Mouse (Mus musculus): ENCODE data around the gene Ccm2l.
A peak's percentile ranks its signal among the peaks of the same experiment; 100 is the strongest.

Ccm2l gene

DNA sequence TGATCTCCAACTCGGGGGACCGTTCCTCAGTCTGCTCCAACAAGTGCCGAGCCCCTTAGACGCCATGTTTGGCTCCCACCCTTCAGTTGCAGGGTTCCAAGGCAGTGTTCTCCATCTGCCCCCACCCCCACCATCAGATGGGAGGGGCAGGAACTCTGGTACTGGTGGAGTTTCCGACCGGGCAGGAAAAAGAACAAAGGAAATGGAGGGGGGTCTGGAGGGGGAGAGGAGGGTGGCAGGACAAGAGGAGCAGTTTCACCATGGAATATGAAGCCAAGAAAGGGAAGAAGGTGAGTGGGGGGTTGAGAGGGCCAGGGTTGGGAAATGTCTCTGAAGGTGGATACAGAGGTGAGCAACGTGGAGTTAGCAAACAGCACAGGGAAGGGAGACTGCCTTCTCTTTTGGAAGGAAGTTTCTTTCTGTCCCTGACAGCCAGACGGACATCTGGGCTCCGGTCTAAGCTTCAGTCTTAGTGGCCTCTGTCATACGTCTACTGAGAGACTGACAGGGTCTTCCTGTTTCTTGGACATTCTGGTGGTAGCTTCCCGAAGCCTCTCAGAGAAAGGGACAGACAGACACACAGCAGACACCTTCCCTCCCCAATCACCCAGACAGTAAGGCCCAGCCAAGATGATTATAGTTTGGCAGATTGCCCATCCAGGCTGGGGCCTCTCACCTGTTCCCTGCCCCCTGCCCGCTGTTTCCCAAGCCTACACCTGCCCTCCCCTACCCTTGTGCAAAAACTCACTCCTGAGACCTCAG, at the start of gene Ccm2l:
TSS of gene Ccm2l (plus strand) at position 209 of the 762 bp plus-strand sequence.
- DNase-seq (ENCODE audit: low spot score), result no peak

DNA sequence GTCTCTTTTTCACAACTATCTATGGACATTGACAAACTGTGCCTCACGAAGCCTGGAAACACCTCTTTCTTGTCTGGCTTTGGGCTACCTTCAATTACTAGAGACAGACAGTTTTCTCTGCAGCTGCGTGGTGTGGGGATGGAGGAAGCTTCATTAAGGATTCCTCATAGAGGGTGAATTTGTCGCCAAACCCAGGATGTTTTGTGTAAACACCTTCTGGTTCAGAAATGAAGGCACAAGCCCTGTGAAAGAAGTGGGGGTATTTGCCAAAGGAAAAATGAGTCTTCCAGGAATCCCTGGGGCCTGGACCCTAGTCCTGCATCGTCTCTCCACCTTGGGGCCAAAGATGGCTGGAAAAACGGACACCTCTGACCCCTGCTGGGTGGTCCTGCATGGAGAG, 49.0 kb upstream of the Ccm2l start:
- DNase-seq (ENCODE audit: low spot score), result no peak

DNA sequence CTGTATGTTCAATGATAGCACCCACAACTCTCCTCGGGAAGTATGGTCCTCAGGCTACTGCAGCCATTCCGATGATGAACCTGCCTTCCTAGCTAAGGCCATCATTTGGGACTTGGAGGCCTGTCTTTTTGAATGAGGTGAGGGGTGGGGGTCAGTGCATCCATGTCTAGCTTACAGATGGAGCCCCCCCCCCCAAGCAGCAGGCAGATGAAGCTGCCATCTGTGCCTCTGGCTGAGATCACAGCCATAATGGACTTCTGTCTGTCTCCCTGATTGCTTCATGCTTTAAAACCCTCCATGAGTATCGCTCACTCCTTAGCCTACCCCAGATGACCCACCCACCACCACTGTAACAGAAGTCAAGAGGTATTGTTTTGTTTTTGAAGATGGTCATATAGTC, 46.4 kb upstream of the Ccm2l start:
- no peak for DNase-seq (ENCODE audit: low spot score)

DNA sequence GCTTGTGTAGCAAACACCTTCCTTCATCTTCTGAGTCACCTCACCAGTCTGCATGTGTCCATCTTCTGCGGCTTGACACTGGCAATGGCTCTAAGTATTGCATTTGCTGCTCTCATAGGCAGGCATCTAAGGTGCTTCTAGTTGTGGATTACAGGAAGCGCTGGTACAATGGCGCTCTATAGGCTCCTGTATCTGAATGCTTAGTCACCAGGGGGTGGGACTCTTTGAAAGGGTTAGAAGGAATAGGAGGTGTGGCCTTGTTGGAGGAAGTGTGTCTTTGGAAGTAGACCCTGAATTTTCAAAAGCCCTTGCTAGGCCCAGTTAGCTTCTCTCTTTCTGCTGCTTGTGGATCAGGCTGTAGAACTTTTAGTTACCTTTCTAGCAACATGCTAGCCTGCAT, 44.6 kb upstream of the Ccm2l start:
- DNase-seq (ENCODE audit: low spot score), result no peak

- no peak for DNase-seq (ENCODE audit: low spot score)
Observed at GRCm38 (mm10) chr2:153022855-153023254, 42.9 kb upstream of the Ccm2l start.

DNA sequence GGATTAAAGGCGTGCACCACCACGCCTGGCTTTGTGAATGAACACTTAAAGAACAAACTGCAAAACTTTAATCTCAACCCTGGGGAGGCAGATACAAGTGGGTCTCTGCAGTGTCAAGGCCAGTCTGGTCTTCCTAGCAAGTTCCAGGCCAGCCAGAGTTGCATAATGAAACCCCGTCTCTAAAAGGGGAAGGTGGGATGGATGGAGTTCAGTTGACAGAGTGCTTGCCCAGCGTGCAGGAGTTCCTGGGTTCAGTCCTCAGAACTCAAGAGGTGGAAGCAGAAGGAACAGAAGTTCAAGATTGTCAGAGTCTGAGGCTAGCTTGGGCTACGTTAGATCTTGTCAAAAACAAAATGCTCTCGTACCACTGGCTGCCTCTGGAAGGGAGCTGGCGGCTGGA, 39.7 kb upstream of the Ccm2l start:
- DNase-seq (ENCODE audit: low spot score), result no peak

DNA sequence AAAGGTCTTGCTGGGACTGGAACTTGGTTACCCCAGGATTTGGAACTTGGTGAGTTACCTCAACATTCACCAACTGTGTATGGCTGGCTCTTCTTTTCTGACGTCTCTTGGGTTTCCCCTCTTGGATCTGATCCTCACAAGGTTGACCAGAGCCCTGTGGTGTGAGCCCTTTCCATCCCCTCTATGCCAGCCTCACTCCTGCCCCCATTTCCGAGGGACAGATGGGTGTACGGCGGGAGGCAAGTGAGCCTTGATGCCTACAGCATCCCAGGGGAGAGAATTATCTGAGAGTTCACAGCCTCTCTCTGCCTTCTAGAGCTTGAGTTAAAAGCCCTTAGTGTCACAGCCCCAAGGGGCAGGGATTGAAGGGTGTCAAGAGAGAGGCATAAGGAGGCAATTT, 38.3 kb upstream of the Ccm2l start:
- no peak for DNase-seq (ENCODE audit: low spot score)

- DNase-seq (ENCODE audit: low spot score), result no peak
Observed at GRCm38 (mm10) chr2:153030422-153030821, 35.3 kb upstream of the Ccm2l start.

DNA sequence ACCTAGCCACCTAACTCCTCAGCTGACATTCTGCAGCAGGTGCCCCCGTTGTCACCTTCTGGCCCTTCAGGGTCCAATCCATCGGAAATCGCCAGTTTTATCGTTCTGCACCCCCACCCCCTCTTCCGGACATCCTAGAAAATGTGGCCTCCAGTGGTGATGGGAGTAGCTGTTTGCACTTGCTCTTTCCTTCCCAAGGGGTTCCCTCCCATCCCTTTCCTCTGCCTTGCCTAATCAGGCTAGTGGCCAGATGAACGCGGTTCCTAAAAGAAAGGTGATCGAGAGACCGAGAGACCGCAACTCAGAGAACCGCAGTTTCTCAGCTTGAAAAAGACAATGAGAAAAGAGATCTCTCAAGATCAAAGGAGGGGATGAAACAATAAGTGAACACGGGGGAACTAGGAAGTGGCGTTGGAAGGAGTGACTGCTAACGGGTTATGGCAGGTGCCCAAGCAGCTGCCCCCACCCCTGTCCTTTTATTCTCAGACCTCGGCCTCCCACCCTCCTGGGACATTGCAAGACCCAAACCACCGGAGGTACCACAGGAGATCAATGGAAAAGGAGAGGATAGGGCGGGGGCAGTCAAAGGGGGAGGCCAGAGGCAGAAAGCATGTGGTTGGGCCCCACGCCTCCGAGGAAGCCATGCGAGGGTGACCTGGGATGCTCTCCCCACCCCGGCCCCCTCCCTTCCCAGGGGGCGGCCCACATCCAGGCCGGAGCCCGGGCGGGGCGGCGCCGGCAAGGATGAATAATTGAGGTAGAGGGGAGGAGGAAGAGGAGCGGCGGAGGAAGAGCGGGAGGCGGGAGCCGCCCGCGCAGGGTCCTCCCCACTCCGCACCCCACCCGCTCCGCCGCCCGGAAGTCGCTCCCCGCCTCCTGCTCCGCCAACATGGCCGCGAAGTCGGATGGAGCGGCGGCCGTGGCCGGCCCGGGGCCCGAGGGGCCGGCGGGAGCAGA, 34.4 kb upstream of the Ccm2l start, which contains the start of gene Xkr7:
TSS of gene Xkr7 (plus strand) at position 727 of the 957 bp plus-strand sequence.
- DNase-seq (ENCODE audit: low spot score), result no peak

- DNase-seq (ENCODE audit: low spot score), result peak; percentile 40
Observed at GRCm38 (mm10) chr2:153032083-153032842, 33.5 kb upstream of the Ccm2l start.

GRCm38 (mm10) chr2:153032973-153033372, 32.8 kb upstream of the Ccm2l start:
- no peak for DNase-seq (ENCODE audit: low spot score)

- no peak for DNase-seq (ENCODE audit: low spot score)
Observed at GRCm38 (mm10) chr2:153033545-153034230, 32.1 kb upstream of the Ccm2l start.

- no peak for DNase-seq (ENCODE audit: low spot score)
Observed at GRCm38 (mm10) chr2:153036690-153037089, 29.1 kb upstream of the Ccm2l start.

- DNase-seq (ENCODE audit: low spot score), result no peak
Observed at GRCm38 (mm10) chr2:153043886-153044285, 21.9 kb upstream of the Ccm2l start.

DNA sequence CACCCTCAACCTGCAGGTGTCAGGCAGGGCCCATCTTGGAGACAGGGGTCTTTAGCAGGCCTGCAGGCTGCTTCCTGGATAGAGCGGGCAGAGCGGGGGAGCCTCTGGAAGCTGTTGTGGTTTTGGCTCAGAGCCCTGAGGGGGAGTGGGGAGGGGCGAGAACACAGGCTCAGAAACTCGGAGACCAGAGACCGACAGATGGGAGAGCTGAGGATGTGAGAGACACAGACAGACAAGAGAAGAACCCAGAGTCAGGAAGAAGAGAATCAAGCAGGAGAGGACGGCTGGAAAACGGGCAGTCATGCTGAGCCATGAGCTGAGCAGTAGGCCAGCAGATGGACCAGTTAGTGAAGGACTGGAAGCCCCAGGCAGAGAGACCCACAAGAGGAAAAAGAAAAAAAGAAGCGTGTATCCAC, 19.9 kb upstream of the Ccm2l start:
- no peak for DNase-seq (ENCODE audit: low spot score)

DNA sequence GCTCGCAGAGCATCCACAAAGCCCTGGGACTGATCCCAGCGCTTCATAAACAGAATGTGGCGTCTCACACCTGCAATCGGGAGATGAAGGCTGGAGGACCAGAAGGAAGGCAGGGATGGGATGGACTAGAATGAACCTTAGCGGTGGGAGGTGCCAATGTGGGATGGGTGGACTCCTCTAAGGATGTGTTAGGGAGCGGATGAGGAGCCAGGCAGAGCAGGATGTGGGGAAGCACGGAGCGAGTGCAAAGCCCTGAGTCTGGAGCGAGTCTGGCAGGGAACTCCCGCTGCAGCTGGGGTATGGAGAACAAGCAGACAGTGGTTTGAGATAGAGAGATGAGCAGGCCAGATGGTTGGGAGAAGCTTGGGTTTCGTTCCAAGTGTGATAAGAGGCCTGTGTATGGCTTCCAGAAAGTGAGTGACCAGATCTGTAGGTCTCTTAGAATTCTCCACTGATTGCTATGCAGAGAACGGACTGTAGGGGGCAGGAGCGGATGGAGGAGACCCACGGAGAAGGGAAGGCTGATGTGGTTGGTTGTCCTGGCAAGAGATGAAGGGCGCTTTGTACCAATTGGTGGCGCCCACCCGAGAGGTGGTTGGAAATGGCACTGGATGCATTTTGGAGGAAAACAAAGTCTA, 17.8 kb upstream of the Ccm2l start:
- DNase-seq (ENCODE audit: low spot score), result no peak

- no peak for DNase-seq (ENCODE audit: low spot score)
Observed at GRCm38 (mm10) chr2:153049288-153049996, 16.3 kb upstream of the Ccm2l start.

- DNase-seq (ENCODE audit: low spot score), result no peak
Observed at GRCm38 (mm10) chr2:153049997-153050358, 15.8 kb upstream of the Ccm2l start.

DNA sequence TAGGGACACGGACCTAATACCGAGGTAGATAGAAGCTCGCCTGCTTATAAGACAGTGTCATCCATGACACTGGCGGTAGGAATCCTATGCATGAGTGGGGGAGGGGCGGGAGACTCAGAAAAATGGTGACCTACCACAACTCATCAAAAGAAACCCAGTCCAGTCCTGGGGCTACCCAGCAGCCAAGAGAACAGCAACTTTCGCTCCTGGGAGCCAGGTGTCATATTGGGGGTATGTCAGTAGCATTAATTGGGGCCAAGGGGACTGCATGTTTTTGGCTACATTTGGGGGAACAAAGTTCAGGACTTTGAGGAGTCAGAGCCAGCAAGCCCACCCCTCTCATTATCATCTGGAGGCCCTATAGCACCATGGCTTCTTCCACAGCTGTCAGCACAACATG, 14.7 kb upstream of the Ccm2l start:
- DNase-seq (ENCODE audit: low spot score), result no peak

DNA sequence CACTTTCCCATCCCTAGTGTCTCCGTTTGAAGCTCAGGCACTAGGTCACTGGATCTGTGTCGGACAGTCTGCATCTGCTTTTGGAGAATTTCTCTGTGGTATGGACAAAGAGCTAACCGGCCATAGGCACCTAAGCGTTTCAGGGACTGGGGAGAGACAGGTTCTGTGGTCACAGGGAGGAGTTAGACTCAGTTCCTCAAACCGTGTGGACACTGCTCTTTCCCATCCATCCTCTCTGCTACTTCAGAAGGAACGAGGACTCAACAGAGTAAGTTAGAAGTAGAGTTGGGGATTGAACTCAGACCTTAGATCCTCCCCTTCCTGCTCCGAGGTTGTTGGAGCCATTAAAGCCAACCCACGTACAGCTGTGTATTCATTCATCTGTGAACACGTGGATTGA, 14.2 kb upstream of the Ccm2l start:
- no peak for DNase-seq (ENCODE audit: low spot score)

All from urinary bladder, postnatal 10 days (tissue).